Mouse (Mus musculus) neural tube, embryonic 14.5 days (tissue): ENCODE data around the gene 3110082J24Rik. TPM values are rescaled to one million over a fixed set of nuclear protein-coding genes. Genes with fewer than 3 reads are reported as not detected.

Experiments used
- ATAC-seq: fragments of 200-750 bp; cut with Nextera tagmentation; 2 replicates; pipeline ENCODE4 v1.8.0; 2017; ENCODE audit warnings: low read depth, mild to moderate bottlenecking, moderate TSS enrichment, moderate library complexity
- H3K27ac ChIP-seq: fragments of 300-500 bp; sonication (generic); 2 replicates; pipeline ENCODE4 v1.5.1; 2014; ENCODE audit warnings: low read depth, mild to moderate bottlenecking, control low read depth, low read length, moderate library complexity, mixed read lengths
- H3K27me3 ChIP-seq: fragments of 300-500 bp; sonication (generic); 2 replicates; pipeline ENCODE4 v1.6.1; 2014; ENCODE audit warnings: low read length; ENCODE audit not compliant: control insufficient read depth, insufficient read depth
- H3K36me3 ChIP-seq: fragments of 300-500 bp; sonication (generic); 2 replicates; pipeline ENCODE4 v1.6.1; 2014; ENCODE audit warnings: low read length, mixed read lengths; ENCODE audit not compliant: control insufficient read depth, insufficient read depth
- H3K4me1 ChIP-seq: fragments of 300-500 bp; sonication (generic); 2 replicates; pipeline ENCODE4 v1.6.1; 2014; ENCODE audit warnings: low read length; ENCODE audit not compliant: control insufficient read depth, insufficient read depth
- H3K4me2 ChIP-seq: fragments of 300-500 bp; sonication (generic); 2 replicates; pipeline ENCODE4 v1.6.1; 2014; ENCODE audit warnings: mild to moderate bottlenecking, low read depth, low read length, control low read depth
- H3K4me3 ChIP-seq: fragments of 300-500 bp; sonication (generic); 2 replicates; pipeline ENCODE4 v1.5.1; 2014; ENCODE audit warnings: low read depth, low read length, control low read depth, mixed read lengths
- H3K9ac ChIP-seq: fragments of 300-500 bp; sonication (generic); replicated peaks from 2 replicates; pipeline ENCODE4 v1.6.1; 2014; ENCODE audit warnings: low read depth, mild to moderate bottlenecking, control low read depth, low read length, mixed read lengths
- H3K9me3 ChIP-seq: fragments of 300-500 bp; sonication (generic); 2 replicates; pipeline ENCODE4 v1.6.1; 2016; ENCODE audit warnings: low read length; ENCODE audit not compliant: control insufficient read depth
- WGBS: fragments of 180-500 bp; shearing (Covaris S2); extraction: QIAGEN DNeasy Blood & Tissue Kit; methylation state at CpG from one replicate; pipeline ENCODE4 v1.1.7; 2014; 5-methylcytosine and 5-hydroxymethylcytosine counted together
- polyA plus RNA-seq: library from polyadenylated mRNA; unstranded; fragments of >200 nt; fragmentation: Nextera tagmentation; extraction: Ambion mirVana; gene quantifications from 2 replicates; pipeline ENCODE4 v1.2.1, GENCODE M21; 2014

3110082J24Rik gene
- 4.3 and 4.8 TPM in 2 replicates for polyA plus RNA-seq

DNA sequence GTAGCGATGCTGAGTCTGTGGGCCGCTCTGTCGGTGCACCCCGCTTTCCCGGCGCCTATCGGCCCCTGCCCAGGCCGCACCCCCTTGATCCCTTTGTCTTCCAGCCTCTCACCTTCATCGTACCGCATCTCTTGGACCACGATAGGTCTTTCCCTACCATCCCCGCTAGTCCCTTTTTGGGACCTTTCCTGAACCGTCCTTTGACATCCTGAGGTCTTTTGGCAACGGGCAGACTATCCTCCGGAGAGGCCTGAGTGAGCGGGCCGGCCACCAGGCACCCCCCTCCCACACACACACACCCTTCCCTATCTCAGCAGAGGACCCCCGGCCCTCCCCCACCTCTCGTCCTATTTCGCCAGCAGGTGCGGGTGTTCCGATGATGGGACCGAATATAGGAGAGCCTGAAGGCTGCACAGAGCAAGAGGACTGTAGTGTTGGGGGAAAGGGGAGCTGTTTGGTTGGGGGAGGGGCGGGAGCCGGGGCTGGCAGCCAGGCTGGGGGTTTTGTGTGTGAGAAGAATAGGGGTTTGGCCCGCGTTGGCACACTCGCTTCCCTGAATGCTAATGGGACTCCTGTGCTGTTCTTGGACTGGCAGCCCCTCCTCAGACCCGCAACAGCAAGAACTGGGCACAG, at the start of gene 3110082J24Rik:
Gene 3110082J24Rik (minus strand): TSS at position 419 of the 633 bp plus-strand sequence.
- Histone ChIP-seq H3K4me1 (peaks cover 30% of the 10 kb centered on the region), H3K9ac (peak within 1 kb of the TSS; percentile 66), H3K36me3 (no peaks in the 10 kb centered on the region), H3K9me3 (no peaks in the 10 kb centered on the region), H3K27ac (peak within 1 kb of the TSS; percentile 73), H3K4me3 (peak within 1 kb of the TSS; percentile 59), H3K4me2 (peak within 1 kb of the TSS; percentile 93), H3K27me3 (no peaks in the 10 kb centered on the region)
- peak; percentile 52 for ATAC-seq
- WGBS: under 1% methylated on average over 29 of the region's 29 CpGs

DNA sequence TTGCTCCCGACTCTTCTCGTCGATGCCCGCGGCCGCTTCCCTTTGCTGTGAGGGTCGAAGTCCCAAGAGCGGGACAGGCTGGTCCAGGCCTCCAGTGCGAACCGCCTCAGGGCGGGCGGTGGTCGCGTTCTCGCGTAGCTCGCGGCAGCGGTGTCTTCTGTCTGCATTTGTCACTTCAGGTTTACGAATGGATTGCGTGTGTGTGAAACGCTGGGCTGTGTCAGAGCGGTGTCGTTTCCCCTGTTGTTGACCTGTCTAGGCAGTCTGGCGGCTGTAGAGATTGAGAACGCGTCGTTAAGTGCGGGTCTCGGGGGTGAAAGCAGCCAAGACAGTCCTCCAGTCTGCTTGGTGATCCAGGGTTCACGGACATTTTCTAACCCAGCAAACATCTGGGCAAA, 49.5 kb upstream of the 3110082J24Rik start:
- H3K4me2 ChIP-seq: peak overlapping the region; percentile 56
- no peaks in the 10 kb centered on the region for H3K9me3 ChIP-seq
- peak overlapping the region; percentile 65 for H3K27ac ChIP-seq
- no peaks in the 10 kb centered on the region for H3K27me3 ChIP-seq
- H3K9ac ChIP-seq: peak overlapping the region; percentile 71
- WGBS: 0% methylated on average over 31 of the region's 31 CpGs
- ATAC-seq: peak; percentile 76
- no peaks in the 10 kb centered on the region for H3K36me3 ChIP-seq
- H3K4me3 ChIP-seq: peak overlapping the region; percentile 66
- H3K4me1 ChIP-seq: peaks cover 9% of the 10 kb centered on the region

GRCm38 (mm10) chr5:30154474-30155394, 48.8 kb upstream of the 3110082J24Rik start, which contains the start of the genes Hadha and Hadhb:
Gene Hadha, minus strand, starts transcription at chr5:30155162.
Gene Hadhb, plus strand, starts transcription at chr5:30155248.
- H3K4me3 ChIP-seq: peak within 1 kb of the TSS; percentile 66
- peak; percentile 92 for ATAC-seq
- H3K27me3 ChIP-seq: no peaks in the 10 kb centered on the region
- peak within 1 kb of the TSS; percentile 71 for H3K9ac ChIP-seq
- peak within 1 kb of the TSS; percentile 65 for H3K27ac ChIP-seq
- no peaks in the 10 kb centered on the region for H3K36me3 ChIP-seq
- under 1% methylated on average over 44 of the region's 53 CpGs for WGBS
- H3K4me1 ChIP-seq: peaks cover 9% of the 10 kb centered on the region
- no peaks in the 10 kb centered on the region for H3K9me3 ChIP-seq
- H3K4me2 ChIP-seq: peak within 1 kb of the TSS; percentile 56

GRCm38 (mm10) chr5:30154013-30154412, 48.1 kb upstream of the 3110082J24Rik start:
- 22% methylated on average over 4 of the region's 4 CpGs for WGBS
- Histone ChIP-seq H3K36me3 (no peaks in the 10 kb centered on the region), H3K4me1 (peaks cover 9% of the 10 kb centered on the region), H3K9me3 (no peaks in the 10 kb centered on the region), H3K4me2 (peak overlapping the region; percentile 56), H3K9ac (peak overlapping the region; percentile 71), H3K27ac (no peak overlapping the region), H3K27me3 (no peaks in the 10 kb centered on the region), H3K4me3 (peak overlapping the region; percentile 66)
- no peak for ATAC-seq

GRCm38 (mm10) chr5:30153222-30153621, 47.3 kb upstream of the 3110082J24Rik start:
- H3K9me3 ChIP-seq: no peaks in the 10 kb centered on the region
- H3K36me3 ChIP-seq: no peaks in the 10 kb centered on the region
- H3K4me2 ChIP-seq: no peak overlapping the region
- H3K4me3 ChIP-seq: no peak overlapping the region
- WGBS: 88% methylated on average over 2 of the region's 2 CpGs
- H3K27ac ChIP-seq: no peak overlapping the region
- no peaks in the 10 kb centered on the region for H3K27me3 ChIP-seq
- peaks cover 9% of the 10 kb centered on the region for H3K4me1 ChIP-seq
- no peak overlapping the region for H3K9ac ChIP-seq
- no peak for ATAC-seq

DNA sequence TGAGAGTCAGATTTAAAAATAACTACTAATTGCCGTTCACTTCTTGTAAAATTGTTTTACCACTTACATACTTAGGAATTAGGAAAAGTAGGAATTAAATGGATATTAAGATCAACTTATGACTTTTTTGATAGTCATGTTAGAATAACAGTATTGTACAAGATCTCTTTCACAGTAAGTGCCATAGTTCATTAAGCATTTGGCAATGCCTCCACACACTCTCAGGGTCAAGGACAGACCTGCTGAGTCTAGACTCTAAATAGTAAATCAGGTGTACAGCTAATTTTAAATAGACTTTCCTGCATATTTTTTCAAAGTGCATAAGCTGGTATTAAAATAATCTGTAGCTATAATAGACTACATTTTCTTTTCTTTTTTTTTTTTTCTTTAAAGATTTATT, 46.5 kb upstream of the 3110082J24Rik start:
- H3K27ac ChIP-seq: no peak overlapping the region
- H3K4me2 ChIP-seq: no peak overlapping the region
- no peaks in the 10 kb centered on the region for H3K9me3 ChIP-seq
- no peak for ATAC-seq
- peaks cover 9% of the 10 kb centered on the region for H3K4me1 ChIP-seq
- H3K27me3 ChIP-seq: no peaks in the 10 kb centered on the region
- H3K4me3 ChIP-seq: no peak overlapping the region
- H3K36me3 ChIP-seq: no peaks in the 10 kb centered on the region
- WGBS: 85% methylated on average over 1 of the region's 1 CpGs
- no peak overlapping the region for H3K9ac ChIP-seq

DNA sequence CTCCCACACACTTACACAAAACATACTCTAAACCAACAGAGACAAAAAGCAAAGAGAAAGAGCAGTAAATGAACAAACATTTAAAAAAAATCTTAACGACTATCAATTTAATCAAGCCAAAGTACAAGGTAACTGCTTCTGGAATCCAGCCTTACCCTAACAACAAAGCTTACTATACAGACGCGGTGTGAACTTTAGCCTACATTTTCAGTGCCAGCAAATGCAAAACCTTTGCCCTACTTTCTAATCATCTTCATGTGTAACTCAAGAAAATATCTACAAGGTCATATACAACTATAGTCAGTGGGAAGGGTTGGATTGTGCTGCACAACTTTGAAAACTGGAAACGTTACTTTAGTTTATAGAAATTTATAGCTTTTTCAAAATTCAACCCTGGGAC, 46.1 kb upstream of the 3110082J24Rik start:
- no peak overlapping the region for H3K4me2 ChIP-seq

GRCm38 (mm10) chr5:30148133-30148920, 42.4 kb upstream of the 3110082J24Rik start:
- Histone ChIP-seq H3K27me3 (no peaks in the 10 kb centered on the region), H3K4me1 (no peaks in the 10 kb centered on the region), H3K36me3 (peaks cover 28% of the 10 kb centered on the region), H3K9ac (no peak overlapping the region), H3K4me2 (no peak overlapping the region), H3K4me3 (no peak overlapping the region), H3K9me3 (no peaks in the 10 kb centered on the region), H3K27ac (no peak overlapping the region)
- WGBS: 90% methylated on average over 5 of the region's 5 CpGs
- no peak for ATAC-seq

More for the DNA sequence above, 46.1 kb upstream of the 3110082J24Rik start:
- H3K4me1 ChIP-seq: peaks cover 9% of the 10 kb centered on the region
- peaks cover 2% of the 10 kb centered on the region; the same call in 1 of the 2 replicates for H3K36me3 ChIP-seq
- no peak overlapping the region for H3K4me3 ChIP-seq
- H3K27me3 ChIP-seq: no peaks in the 10 kb centered on the region
- no peak for ATAC-seq
- H3K9me3 ChIP-seq: no peaks in the 10 kb centered on the region
- no peak overlapping the region for H3K9ac ChIP-seq
- 74% methylated on average over 4 of the region's 4 CpGs for WGBS
- H3K27ac ChIP-seq: no peak overlapping the region
